Mouse (Mus musculus) intestine, postnatal 0 days (tissue): ENCODE measurements around the gene Myrf. TPM values are rescaled to one million over a fixed set of nuclear protein-coding genes. Genes with fewer than 3 reads are reported as not detected.
"Not testable (repeated sequence)": the region's sequence is repeated elsewhere in the genome, so short reads cannot be mapped to it uniquely, and the experiment has no call there.

Source experiments
- ATAC-seq: fragments of 200-750 bp; cut with Nextera tagmentation; 2 replicates; pipeline ENCODE4 v1.8.0; 2017; ENCODE audit warnings: mild to moderate bottlenecking, moderate TSS enrichment, moderate library complexity
- H3K27ac ChIP-seq: fragments of 300-500 bp; sonication (generic); 2 replicates; pipeline ENCODE4 v1.5.1; 2014; ENCODE audit warnings: mild to moderate bottlenecking, low read depth, low read length, moderate library complexity
- H3K27me3 ChIP-seq: fragments of 300-500 bp; sonication (generic); replicated peaks from 2 replicates; pipeline ENCODE4 v1.6.1; 2014; ENCODE audit warnings: low read length, mixed read lengths; ENCODE audit not compliant: control insufficient read depth, insufficient read depth
- H3K36me3 ChIP-seq: fragments of 300-500 bp; sonication (generic); 2 replicates; pipeline ENCODE4 v1.6.1; 2014; ENCODE audit warnings: mild to moderate bottlenecking, moderate library complexity; ENCODE audit not compliant: control insufficient read depth, insufficient read depth
- H3K4me1 ChIP-seq: fragments of 300-500 bp; sonication (generic); replicated peaks from 2 replicates; pipeline ENCODE4 v1.6.1; 2014; ENCODE audit warnings: antibody characterized with exemption, low read length, mixed read lengths; ENCODE audit not compliant: control insufficient read depth, insufficient read depth
- H3K4me2 ChIP-seq: fragments of 300-500 bp; sonication (generic); replicated peaks from 2 replicates; pipeline ENCODE4 v1.6.1; 2014; ENCODE audit warnings: low read depth, mild to moderate bottlenecking, moderate library complexity
- H3K4me3 ChIP-seq: fragments of 300-500 bp; sonication (generic); 2 replicates; pipeline ENCODE4 v1.5.1; 2014; ENCODE audit warnings: low read depth, low read length
- H3K9ac ChIP-seq: fragments of 300-500 bp; sonication (generic); 2 replicates; pipeline ENCODE4 v1.6.1; 2014; ENCODE audit warnings: mild to moderate bottlenecking, low read depth, low read length
- H3K9me3 ChIP-seq: fragments of 300-500 bp; sonication (generic); 2 replicates; pipeline ENCODE4 v1.6.1; 2016; ENCODE audit warnings: mixed run types; ENCODE audit not compliant: control insufficient read depth
- CTCF ChIP-seq: sonication (generic); IDR thresholded peaks from 2 replicates; pipeline ENCODE4 v1.5.1; 2016; ENCODE audit warnings: low read depth, mild to moderate bottlenecking, control low read depth, antibody characterized with exemption, moderate library complexity
- WGBS: fragments of 180-500 bp; shearing (Covaris S2); extraction: QIAGEN DNeasy Blood & Tissue Kit; methylation state at CpG from one replicate; pipeline ENCODE4 v1.1.7; 2014; 5-methylcytosine and 5-hydroxymethylcytosine counted together
- polyA plus RNA-seq: library from polyadenylated mRNA; unstranded; fragments of >200 nt; fragmentation: Nextera tagmentation; extraction: Ambion mirVana; gene quantifications from 2 replicates; pipeline ENCODE4 v1.2.1, GENCODE M21; 2015

The Myrf gene
- polyA plus RNA-seq, 1 experiment from 2014 or later, result 4.1 TPM

DNA sequence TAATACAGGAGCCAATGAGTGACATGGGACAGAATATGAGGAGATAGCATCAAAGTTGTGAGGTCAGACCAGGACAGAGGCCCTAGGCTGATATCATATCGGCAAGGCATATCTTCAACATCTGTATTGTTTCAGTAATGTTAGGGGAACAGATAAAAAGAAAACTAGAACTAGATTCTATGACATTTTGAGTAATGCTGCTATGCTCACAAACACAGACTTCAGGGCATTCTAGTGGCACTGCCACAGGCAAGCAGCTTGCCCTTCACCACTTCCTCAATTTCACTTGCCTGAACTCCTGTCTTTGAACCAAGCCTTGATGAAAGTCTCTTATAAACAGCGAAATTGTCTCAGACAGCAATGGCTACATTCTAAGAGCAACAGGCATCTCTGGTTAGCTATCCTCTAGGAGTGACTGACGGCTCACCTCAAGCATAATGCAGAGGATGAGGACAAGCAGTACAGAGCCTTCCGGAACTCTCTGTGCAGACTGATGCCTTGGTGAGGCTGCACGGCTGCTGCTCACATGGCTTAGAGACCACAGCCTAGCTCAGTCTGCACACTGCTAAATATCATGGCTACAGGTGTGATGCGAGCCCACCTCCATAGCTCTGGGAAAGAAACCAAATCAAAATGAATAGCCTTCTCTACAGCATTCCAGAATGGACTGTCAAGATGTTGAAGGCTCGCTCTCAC lies 66.6 kb downstream of the Myrf start:
- no peak for TF ChIP-seq CTCF
- Histone ChIP-seq H3K27me3 (no peaks in the 10 kb centered on the region), H3K4me3 (no peak overlapping the region), H3K36me3 (no peaks in the 10 kb centered on the region), H3K9ac (no peak overlapping the region), H3K4me2 (no peak overlapping the region), H3K4me1 (no peaks in the 10 kb centered on the region), H3K27ac (no peak overlapping the region), H3K9me3 (no peaks in the 10 kb centered on the region)
- WGBS, result 89% methylated on average over 7 of the region's 7 CpGs
- ATAC-seq, result no peak

DNA sequence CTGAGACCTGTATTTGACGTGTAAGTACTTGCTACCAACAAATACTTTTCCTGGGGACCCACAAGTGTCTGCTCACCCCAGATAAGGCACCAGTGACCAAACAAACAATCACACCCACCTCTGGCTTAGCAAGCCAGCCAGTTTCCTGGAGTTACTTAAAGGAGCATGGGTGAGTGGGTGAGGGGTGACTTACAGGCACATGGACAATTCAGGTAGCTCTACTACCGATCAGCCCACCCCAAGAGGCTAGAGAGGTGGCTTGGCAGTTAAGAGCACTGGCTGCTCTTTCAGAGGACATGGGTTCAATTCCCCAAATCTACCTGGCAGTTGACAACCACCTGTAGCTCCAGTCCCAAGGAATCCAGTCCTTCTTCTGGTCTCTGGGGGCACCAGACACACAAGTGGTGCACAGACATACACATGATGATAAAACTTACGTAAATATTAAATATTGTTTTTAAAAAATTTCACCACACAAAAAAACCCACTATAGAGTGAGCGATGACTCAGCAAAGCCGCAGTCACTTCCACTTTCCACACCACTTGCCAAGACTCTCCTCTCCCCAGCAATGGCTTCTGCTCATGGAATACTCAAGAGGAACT lies 67.3 kb downstream of the Myrf start:
- no peak overlapping the region for H3K27ac ChIP-seq
- no peak overlapping the region for H3K4me2 ChIP-seq
- no peaks in the 10 kb centered on the region for H3K27me3 ChIP-seq
- TF ChIP-seq CTCF, result no peak
- H3K9ac ChIP-seq, result no peak overlapping the region
- no peaks in the 10 kb centered on the region for H3K36me3 ChIP-seq
- H3K4me1 ChIP-seq, result no peaks in the 10 kb centered on the region
- 69% methylated on average over 5 of the region's 5 CpGs for WGBS
- H3K9me3 ChIP-seq, result no peaks in the 10 kb centered on the region
- no peak for ATAC-seq
- no peak overlapping the region for H3K4me3 ChIP-seq

DNA sequence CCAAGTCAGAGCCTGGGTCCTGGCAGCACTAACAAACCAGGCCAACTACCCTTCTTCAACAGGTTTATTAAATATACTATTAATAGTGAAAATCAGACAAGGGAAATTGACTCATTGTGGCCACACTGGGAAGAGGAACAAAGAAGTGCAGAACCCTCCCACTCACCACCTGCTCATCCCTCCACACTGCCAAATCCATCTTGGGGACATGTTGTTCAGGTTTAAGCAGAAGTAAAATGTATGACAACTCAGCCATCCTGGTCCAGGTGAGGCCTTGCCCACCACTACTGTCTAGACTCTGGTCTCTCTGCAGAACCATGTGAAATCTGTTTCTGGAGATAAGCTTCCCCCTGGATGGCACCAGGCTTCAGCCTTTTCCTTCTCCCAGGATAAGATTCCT lies 68.7 kb downstream of the Myrf start:
- no peak for TF ChIP-seq CTCF
- H3K27me3 ChIP-seq, result no peaks in the 10 kb centered on the region
- no peak overlapping the region for H3K27ac ChIP-seq
- no peak overlapping the region for H3K9ac ChIP-seq
- ATAC-seq, result no peak
- H3K4me2 ChIP-seq, result no peak overlapping the region
- H3K36me3 ChIP-seq, result no peaks in the 10 kb centered on the region
- no peak overlapping the region for H3K4me3 ChIP-seq
- no peaks in the 10 kb centered on the region for H3K4me1 ChIP-seq
- no peaks in the 10 kb centered on the region for H3K9me3 ChIP-seq

DNA sequence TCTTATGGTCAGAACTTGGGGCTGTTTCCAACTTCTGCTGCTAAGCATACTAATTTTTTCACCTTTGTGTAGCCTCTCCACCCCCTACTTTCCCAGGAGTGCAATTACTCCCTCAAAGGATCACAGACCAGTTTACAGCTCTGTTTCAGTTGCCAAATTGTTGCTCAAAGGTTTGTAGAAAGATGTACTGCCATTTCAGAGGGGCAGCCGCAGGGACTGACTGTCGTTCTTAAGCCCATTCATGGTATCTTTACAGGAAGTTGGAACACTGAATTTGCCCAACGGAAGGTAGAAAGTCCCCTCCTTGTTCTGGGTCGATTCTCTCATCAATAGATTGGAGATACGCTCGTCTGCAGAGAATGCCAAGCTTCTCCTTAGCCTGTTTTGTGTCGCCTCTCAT lies 69.2 kb downstream of the Myrf start:
- H3K4me1 ChIP-seq, result no peaks in the 10 kb centered on the region
- ATAC-seq, result no peak
- no peak overlapping the region for H3K4me3 ChIP-seq
- no peaks in the 10 kb centered on the region for H3K36me3 ChIP-seq
- H3K27me3 ChIP-seq, result no peaks in the 10 kb centered on the region
- no peak for TF ChIP-seq CTCF
- no peak overlapping the region for H3K4me2 ChIP-seq
- WGBS, result 70% methylated on average over 7 of the region's 7 CpGs
- no peak overlapping the region for H3K9ac ChIP-seq
- no peaks in the 10 kb centered on the region for H3K9me3 ChIP-seq
- H3K27ac ChIP-seq, result no peak overlapping the region

DNA sequence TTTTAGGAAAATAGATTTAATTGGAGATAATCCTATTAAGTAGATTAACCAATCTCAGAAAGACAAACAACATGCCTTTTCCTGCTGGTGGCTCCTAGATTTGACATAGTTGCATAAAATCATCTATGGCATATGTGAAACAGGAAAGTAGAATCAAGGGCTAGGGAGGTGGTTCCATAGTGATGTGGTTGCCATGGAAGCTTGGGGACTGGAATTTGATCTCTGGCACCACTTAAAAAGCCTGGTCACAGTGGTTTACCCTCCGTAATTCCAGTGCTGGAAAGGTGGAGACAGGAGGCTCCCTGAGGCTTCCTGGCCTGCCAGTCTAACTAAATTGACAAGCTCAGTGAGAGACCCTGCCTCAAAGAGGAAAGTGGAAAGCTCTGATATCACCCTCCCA lies 70.1 kb downstream of the Myrf start:
- no peak overlapping the region for H3K9ac ChIP-seq
- ATAC-seq, result no peak
- no peak for TF ChIP-seq CTCF
- no peaks in the 10 kb centered on the region for H3K4me1 ChIP-seq
- no peaks in the 10 kb centered on the region for H3K36me3 ChIP-seq
- 31% methylated on average over 1 of the region's 1 CpGs for WGBS
- no peak overlapping the region for H3K4me3 ChIP-seq
- no peaks in the 10 kb centered on the region for H3K27me3 ChIP-seq
- H3K27ac ChIP-seq, result no peak overlapping the region
- no peak overlapping the region for H3K4me2 ChIP-seq
- no peaks in the 10 kb centered on the region for H3K9me3 ChIP-seq

DNA sequence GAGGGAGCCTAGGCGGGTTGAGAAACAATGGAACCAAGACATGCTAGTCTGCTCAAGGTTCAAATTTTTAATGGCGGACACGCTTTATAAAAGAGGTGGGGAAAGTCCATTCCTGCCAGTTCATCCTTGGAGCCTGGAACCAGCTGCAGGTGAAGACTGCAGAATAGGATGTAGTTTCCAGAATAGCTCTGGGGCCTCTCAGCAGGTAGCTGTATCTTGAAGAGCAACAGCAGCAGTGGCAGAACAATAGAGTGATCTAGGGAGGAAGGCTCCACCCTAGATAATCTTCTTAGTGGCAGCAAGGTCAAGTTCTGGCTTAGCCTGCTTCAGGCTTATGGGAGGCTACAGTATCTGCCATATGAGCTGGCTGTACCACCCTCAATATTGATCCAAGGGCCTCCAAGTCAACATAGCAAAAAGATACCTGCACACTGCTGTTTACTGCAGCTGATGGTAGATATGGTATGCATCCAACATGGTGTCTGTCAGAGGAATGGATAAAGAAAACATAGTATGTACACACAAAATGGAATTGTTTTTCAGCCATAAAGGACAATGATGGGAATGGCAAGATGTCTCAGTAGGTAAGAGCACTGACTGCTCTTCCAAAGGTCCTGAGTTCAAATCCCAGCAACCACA lies 70.7 kb downstream of the Myrf start:
- H3K4me1 ChIP-seq, H3K27me3 ChIP-seq: not testable (repeated sequence)
- 80% methylated on average over 3 of the region's 3 CpGs for WGBS

More for the DNA sequence above, 70.7 kb downstream of the Myrf start:
- H3K4me2 ChIP-seq, H3K4me3 ChIP-seq, H3K9me3 ChIP-seq, H3K9ac ChIP-seq, ATAC-seq, H3K36me3 ChIP-seq, H3K27ac ChIP-seq: not testable (repeated sequence)
